Mouse (Mus musculus): ENCODE measurements at regions not wholly inside any gene's neighbourhood (a gene's known extent, or its start where the extent isn't known, plus 50 kb on each side); places are given as distances from the start of the nearest gene placed in this dataset.

DNA sequence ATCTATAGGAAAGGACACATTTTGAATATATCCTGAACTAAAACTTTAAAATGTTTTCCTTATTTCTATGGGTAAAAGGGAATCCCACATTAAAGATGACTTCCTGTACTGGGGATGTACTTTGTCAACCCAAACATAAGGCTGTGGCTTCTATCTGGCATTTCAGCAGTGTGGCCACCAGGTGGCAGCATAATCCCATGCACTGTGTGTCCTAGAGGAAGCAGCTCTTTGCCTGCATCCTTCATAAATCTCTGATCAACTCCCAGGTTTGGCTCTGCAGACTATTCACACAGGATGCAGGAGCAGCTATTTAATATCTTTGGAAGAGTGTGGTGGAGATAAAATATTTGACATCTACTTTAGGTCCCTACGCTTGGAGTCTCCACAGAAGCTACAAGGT lies 59.1 kb downstream of the Bmp15 start:
- peak; percentile 61; the same call in 1 of the 2 replicates for ATAC-seq (replicated peaks; ENCODE audit: low FRiP score, low TSS enrichment, poor library complexity, severe bottlenecking)

DNA sequence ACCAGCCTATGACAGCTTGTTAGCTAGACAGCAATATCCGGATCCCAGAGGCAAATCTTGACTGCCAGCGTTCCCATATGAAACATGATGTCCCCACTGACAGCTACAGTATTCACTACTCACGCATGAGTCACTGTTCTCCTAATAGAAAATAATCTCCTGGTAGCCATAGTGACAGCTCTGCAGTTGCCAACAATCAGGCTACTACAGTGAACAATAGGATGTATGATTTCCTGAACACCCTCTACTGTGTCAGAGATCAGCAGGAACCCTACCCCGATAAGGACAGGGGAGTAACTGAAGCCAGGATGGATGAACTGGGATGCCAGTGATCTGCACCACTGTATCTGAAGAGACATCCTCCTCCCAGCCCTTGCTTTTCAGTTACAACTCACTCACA lies 62.0 kb downstream of the Bmp15 start:
- no peak for ATAC-seq (replicated peaks; ENCODE audit: low FRiP score, low TSS enrichment, poor library complexity, severe bottlenecking)

DNA sequence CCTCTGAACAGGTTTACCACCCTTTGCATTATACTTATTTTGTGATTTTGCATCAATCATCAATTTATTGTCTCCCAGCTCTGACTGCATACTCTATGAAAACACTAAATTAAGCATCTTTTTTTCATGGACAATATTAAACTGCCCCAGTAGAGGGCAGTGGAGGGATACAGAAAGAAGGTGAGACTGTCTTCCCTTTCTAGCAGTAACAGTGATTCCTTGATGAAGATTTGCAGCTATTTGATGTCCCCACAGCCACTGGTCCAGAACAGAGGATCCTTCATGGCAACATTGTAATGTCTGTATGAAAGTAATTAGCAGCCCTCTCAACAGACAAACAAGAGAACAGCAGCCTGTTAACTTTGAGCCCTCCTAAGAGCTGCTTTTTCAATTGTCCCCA lies 66.5 kb downstream of the Bmp15 start:
- ATAC-seq (replicated peaks; ENCODE audit: low FRiP score, low TSS enrichment, poor library complexity, severe bottlenecking) = no peak

DNA sequence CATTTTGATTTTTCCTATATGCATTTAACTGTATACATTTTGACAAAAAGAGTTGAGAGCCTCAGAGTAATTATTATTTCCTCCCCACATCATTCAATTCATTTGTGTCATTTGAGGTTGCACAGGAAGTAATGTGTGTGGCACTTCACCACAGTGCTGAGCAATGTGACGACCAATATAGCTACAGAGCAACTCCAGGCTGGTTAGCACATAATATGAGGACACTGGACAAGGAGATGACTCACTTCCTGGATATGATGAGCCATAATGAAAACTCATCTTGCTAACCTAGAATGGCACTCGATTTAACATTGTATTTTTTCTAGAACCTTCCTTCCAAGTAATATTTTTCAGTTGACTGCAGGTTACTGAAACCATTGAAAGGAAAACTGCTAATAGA lies 67.6 kb downstream of the Bmp15 start:
- ATAC-seq (replicated peaks; ENCODE audit: low FRiP score, low TSS enrichment, poor library complexity, severe bottlenecking) = no peak
